Mouse (Mus musculus): ENCODE results near the gene Fbxo42.

Fbxo42 gene

GRCm38 (mm10) chr4:141219583-141220213 lies 72.0 kb downstream of the Fbxo42 start:
- no peak for DNase-seq (ENCODE audit: low spot score)

- DNase-seq (ENCODE audit: low spot score) = no peak
Observed at GRCm38 (mm10) chr4:141221848-141222247, 74.1 kb downstream of the Fbxo42 start.

GRCm38 (mm10) chr4:141222752-141223151 lies 75.0 kb downstream of the Fbxo42 start:
- DNase-seq (ENCODE audit: low spot score) = no peak

GRCm38 (mm10) chr4:141228687-141229086 lies 81.0 kb downstream of the Fbxo42 start:
- no peak for DNase-seq (ENCODE audit: low spot score)

- no peak for DNase-seq (ENCODE audit: low spot score)
Observed at GRCm38 (mm10) chr4:141233196-141233595, 85.5 kb downstream of the Fbxo42 start.

- no peak for DNase-seq (ENCODE audit: low spot score)
Observed at GRCm38 (mm10) chr4:141235537-141236111, 87.9 kb downstream of the Fbxo42 start.

- DNase-seq (ENCODE audit: low spot score) = no peak
Observed at GRCm38 (mm10) chr4:141236856-141237255, 89.1 kb downstream of the Fbxo42 start.

- DNase-seq (ENCODE audit: low spot score) = no peak
Observed at GRCm38 (mm10) chr4:141238492-141239387, 91.0 kb downstream of the Fbxo42 start.

- DNase-seq (ENCODE audit: low spot score) = peak; percentile 93
Observed at GRCm38 (mm10) chr4:141239388-141240125, 91.8 kb downstream of the Fbxo42 start, which contains the start of gene Arhgef19. Gene Arhgef19 (plus strand): TSS chr4:141239499.

- DNase-seq (ENCODE audit: low spot score) = peak; percentile 75
Observed at GRCm38 (mm10) chr4:141240617-141241016, 92.9 kb downstream of the Fbxo42 start.

- DNase-seq (ENCODE audit: low spot score) = no peak
Observed at GRCm38 (mm10) chr4:141241861-141242260, 94.1 kb downstream of the Fbxo42 start.

GRCm38 (mm10) chr4:141242651-141243241 lies 95.0 kb downstream of the Fbxo42 start:
- no peak for DNase-seq (ENCODE audit: low spot score)

GRCm38 (mm10) chr4:141243636-141244035 lies 95.9 kb downstream of the Fbxo42 start:
- no peak for DNase-seq (ENCODE audit: low spot score)

- no peak for DNase-seq (ENCODE audit: low spot score)
Observed at GRCm38 (mm10) chr4:141244401-141244800, 96.7 kb downstream of the Fbxo42 start.

GRCm38 (mm10) chr4:141244931-141245425 lies 97.3 kb downstream of the Fbxo42 start:
- DNase-seq (ENCODE audit: low spot score) = no peak

- DNase-seq (ENCODE audit: low spot score) = no peak
Observed at GRCm38 (mm10) chr4:141246089-141246997, 98.6 kb downstream of the Fbxo42 start.

- DNase-seq (ENCODE audit: low spot score) = no peak
Observed at GRCm38 (mm10) chr4:141246998-141247350, 99.3 kb downstream of the Fbxo42 start.

- DNase-seq (ENCODE audit: low spot score) = no peak
Observed at GRCm38 (mm10) chr4:141247776-141248613, 100.3 kb downstream of the Fbxo42 start.

- no peak for DNase-seq (ENCODE audit: low spot score)
Observed at GRCm38 (mm10) chr4:141248614-141248978, 100.9 kb downstream of the Fbxo42 start.

- no peak for DNase-seq (ENCODE audit: low spot score)
Observed at GRCm38 (mm10) chr4:141249383-141249782, 101.7 kb downstream of the Fbxo42 start.
